Mouse (Mus musculus): Measurements from ENCODE around the gene Cyp2c23.

Gene Cyp2c23

DNA sequence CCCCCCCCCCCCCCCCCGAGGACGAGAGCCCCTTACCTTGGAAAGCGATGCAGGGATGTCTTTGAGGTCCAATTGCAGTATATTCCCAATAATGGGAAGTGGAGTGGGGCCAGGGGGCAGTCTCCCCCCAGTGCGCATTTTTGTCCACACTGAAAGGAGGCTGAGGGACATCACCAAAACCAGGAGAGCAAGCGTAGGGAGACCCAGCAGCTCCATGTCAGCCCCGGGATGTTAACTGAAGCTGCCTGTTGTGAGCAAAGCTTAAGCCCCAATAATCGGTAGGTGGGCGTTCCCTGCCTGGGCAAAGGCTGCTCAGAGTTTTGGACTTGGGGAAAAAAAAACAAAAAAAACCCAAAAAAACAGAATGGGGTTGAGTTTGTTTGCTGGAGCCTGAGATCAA is at the start of gene Cyp2c23:
Cyp2c23 (minus strand) TSS at position 237 of the 400 bp plus-strand sequence.
- DNase-seq (ENCODE audit: low read depth, low spot score), result no peak

DNA sequence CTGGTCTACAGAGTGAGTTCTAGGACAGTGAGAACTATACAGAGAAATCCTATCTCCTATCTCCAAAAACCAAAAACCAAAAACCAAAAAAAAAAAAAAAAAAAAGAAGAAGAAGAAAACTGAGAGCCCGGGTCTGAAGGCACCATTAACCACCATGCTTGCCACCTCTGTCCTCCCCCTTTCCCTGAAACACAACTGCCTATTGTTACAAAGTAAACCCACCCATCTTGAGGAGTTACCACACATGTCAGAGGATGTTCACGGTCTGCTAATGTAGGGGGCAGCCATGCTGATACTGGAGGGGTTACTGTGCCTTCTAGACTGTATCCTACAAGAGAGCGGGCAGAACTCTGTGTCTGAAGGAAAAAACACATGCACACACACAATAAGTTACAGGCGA is 48.0 kb upstream of the Cyp2c23 start:
- no peak for DNase-seq (ENCODE audit: low read depth, low spot score)

DNA sequence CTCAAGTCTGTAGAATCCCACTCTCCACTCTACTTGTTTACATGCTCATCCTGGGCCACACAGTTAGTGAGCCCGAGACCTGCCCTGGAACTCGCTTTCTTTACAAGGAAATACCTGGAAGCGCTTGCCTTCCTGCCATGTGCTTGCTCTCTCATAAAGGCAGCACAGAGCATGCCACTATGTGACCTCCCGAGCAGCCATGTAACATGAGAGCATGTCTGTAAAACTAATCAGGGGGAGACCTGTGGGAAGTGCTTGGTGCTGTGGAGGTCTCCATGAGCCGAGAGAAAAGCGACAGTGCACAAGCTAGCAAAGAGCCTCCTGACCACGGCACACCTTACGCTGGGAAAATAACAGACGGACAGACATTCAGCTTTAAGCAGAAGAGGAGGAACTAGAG is 47.4 kb upstream of the Cyp2c23 start:
- DNase-seq (ENCODE audit: low read depth, low spot score), result no peak

DNA sequence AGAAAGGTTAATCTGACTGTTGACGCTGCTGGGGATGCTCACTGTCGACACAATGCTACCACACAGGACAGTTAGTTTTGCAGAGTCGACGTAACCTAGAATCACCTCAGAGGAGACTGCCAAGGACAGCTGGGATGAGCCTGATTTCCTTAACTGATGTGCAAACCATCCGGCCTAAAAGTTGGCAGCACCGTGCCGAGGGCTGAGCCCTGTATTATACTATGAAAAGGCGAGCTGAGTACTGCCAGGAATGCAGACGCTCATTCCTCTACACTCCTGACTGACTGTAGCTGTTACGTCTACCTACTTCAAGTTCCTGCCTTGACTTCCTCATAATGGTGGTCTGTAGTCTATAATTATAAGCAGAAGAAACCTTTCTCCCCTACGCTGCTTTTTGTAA is 46.0 kb upstream of the Cyp2c23 start:
- no peak for DNase-seq (ENCODE audit: low read depth, low spot score)

DNA sequence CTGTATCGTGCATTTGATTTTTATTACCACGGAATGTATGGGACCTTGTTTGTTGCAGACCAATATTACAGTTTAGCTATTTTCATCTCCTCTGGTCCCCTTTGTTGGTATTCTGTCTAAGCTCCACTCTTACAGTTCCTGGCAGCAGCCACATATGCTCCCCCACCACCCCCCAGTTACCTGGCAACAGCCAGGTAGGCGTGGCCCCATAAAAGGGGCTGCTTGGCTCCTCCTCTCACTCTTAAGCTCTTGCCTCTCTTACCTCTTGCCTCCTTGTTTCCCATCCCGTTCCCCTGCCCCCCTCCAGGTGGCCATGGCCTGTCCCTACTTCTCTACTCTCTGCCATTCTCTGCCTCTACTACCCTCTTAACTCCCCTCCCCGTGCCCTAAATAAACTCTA is 42.2 kb upstream of the Cyp2c23 start:
- DNase-seq (ENCODE audit: low read depth, low spot score), result no peak

DNA sequence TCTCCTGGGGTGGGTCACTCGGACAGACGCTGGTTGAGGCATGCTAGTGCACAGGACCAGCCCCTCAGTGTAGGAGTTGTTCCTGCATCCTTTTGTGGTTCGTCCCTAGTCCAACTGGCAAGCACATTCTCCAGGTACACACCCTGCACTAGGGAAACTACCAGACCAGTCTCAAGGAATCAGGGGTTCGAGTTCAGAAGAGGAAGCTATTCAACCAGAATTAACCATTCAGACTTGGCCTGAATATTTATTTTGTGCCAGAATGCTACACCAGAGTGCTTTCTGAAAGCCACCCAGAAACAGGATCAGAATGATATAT is 40.9 kb upstream of the Cyp2c23 start:
- no peak for DNase-seq (ENCODE audit: low read depth, low spot score)

DNA sequence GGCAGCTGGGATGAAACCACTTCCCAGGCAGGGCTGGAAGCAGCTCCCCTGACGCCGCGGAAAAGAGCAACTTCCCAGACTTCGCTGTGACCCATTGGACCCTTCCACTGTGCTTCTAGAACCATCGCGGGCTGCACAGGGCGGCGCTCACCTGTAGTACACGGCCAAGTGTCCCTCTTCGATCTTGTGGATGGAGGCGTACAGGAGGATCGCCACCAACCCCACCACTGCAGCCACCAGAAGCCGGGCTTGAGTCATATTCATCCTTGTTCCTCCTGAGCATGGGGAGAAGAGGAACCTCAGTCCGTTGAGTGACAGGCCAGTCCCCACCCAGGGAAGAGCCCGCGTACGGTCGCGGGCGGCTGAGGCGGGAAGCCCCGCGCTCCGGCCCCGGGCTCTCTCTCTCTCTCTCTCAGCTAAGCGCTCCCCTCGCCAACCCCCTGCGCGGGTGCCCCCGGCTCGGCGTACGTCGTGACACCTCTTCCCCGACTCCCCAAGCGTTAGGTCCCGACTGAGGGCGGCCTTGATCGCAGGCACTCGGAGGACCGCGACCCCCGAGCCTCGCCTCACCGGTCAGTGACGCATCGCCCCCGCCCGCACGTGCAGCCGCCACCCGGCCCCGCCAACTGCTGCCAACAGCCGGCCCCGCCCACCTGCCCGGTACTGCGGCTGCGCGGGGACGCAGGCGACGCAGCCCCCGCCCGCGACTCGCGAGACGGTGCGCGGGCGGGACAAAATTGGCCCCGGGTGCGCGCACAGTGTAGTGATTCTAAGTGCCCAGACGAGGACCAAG is 40.3 kb upstream of the Cyp2c23 start, which contains the start of gene Erlin1:
Erlin1 (minus strand) TSS at position 665 of the 793 bp plus-strand sequence.
- peak; percentile 67 for DNase-seq (ENCODE audit: low read depth, low spot score)

DNA sequence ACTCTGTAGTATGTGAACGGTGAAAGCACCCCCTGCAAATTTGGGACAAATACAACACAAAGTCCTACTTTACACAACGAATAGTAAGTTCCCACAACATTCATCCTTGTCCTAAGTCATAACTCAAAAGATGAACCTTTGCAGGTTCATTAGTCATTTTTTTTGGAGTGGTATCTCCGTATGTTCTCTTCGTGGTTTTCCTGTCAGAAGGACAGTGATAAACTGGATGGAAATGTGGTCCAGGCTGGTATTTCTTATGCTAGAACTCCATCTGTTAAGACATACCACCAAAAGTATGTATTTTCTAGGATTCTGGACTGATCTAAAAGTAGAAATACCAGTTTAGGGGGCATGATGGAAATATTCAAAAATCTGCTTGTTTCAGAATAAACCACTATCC is 39.2 kb upstream of the Cyp2c23 start:
- no peak for DNase-seq (ENCODE audit: low read depth, low spot score)

DNA sequence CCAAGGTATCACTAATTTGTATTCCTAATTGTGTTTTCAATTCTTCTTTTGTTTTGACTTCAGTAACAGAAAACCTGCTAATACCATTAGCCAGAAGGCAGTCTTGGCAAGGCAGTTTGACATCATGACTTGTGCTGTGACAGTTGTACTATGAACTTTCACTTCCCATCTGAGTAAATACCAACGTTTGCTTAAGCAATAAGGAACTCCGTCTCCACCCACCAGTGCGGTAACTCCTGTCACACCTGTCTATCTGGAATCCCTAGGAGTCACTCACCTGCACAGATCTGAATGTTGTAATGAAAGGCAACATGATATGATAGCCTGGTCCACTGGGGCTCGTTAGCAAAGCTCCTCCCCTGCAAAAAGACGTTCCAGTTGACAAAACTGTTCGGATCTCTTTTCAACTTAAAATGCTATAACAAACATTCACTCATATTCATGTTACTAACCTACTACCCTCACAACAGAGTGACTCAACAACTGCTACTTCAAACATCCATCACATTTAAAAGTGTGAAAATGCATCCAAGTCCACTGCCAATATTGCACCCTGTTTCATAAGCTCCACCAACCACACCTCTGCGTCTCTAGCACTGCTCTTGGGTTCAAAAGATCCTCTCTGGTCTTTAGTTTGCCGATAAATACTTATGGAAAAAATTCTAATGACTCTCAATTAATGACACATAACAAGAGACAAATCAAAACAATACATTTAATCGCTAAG is 38.5 kb upstream of the Cyp2c23 start:
- DNase-seq (ENCODE audit: low read depth, low spot score), result no peak

DNA sequence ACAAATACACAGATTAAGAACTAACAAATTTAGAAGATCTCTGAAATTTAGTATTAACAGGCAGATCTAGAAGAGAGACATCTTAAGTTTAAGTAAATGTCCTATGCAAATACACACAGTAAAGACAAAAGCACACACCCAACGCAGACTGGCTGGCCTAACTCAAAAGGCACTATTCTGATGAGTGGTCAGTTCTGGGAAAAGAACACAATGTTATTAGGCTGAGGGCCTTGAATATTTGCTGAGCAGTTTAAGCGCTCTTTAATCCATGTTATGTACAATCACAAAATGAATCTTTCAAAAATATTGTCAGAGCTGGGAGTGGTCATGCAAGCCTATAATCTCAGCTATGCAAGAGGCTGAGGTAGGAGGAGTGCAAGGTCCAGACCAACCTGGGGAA is 35.7 kb upstream of the Cyp2c23 start:
- no peak for DNase-seq (ENCODE audit: low read depth, low spot score)

DNA sequence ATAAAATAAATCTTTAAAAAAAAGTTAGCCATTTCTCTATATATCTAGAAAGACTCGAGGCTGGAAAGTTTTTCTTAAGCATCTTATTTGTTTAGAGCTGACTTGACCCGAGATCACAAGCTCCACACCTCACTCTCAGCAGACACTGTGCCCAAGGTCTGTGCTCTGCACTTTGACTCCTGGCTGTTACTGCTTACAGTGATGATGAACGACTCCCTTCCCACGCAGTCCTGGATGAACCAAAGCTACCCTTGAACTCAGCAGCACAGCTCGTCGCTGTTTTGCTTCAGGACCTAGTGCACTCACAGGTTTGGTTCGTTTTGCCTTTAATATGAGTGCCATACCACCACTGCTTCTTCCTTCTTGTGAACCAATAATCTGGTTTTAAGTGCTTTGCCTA is 34.8 kb upstream of the Cyp2c23 start:
- no peak for DNase-seq (ENCODE audit: low read depth, low spot score)

DNA sequence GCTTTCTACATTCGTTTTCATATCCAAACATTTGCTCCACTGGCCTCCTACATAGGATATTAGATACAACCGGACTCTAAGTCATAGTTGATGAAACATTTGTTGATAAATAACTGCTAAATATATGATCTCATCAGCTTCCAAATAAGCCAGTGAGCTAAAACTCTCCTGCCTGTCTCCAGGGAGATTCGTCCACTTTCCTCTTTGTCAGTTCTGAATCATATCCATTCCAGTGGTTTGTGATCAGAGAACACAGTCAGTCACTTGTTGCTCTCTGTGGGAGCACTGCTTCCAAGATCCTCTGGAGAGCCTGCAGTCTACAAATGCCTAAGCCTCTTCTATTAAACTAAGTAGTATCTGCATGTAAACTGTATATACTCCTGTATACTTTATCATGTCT is 31.2 kb upstream of the Cyp2c23 start:
- DNase-seq (ENCODE audit: low read depth, low spot score), result no peak

DNA sequence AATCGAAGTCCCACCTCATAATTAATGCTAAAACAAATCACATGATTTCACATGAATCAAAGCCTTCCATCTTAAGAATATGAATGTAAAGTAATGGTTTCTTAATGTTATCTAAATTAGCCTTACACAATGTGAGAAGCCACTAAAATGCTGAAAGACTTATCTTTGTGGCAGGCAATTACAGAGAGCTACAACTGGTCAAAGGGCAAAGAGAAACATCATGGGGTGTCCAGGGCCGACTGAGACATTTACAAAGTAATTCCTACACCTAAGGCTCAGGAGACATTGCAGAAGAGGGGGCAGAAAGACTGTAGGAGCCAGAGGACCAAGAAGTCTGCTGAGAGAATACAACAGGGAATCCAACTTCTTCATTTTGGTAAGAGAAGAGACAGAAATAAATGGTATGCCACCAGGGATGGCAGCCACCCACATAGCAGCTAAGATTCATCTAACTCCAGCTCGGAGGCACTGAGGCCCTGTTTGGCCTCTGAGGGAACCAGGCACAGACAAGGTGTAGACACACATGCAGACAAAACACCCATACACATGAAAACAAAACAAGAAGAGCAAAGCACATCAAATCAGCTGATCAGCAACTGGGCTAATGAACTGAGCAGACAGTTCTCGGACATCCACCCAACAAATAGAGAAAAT is 26.3 kb upstream of the Cyp2c23 start:
- DNase-seq (ENCODE audit: low read depth, low spot score), result no peak

DNA sequence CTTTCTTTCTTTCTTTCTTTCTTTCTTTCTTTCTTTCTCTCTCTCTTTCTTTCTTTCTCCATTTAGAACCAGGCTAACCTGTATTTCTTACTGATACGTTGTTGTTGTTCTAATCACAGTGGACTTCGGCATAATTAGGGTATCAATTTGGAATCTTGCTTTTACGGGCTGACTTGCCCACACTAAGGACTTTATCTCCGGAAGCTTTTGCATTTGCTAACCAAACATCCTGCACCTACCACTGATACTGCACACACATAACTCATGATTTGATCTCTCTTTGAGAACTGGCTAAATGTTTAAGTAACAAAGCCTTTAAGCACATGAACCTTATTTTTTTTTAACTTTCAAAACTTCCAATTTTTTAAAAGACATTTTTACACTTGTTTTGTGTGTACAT is 21.4 kb upstream of the Cyp2c23 start:
- DNase-seq (ENCODE audit: low read depth, low spot score), result no peak

DNA sequence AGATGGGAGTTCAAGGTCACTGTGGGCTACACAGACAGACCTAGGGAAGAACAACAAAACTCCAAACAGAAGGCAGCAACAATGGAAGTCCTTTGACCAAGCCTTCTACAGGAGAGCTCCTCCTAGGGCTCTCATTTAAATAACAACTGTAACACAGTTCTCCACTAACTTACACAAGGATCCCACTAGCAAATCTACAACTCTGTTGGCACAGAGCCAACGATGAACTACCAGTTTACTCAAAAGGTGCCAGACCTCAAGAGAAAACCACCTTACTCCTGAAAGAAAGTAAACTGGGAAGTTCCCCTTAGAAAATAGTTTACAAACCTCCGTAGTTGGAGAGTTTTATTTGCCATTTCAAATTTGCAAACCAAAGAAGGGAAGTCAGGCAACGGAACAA is 20.3 kb upstream of the Cyp2c23 start:
- no peak for DNase-seq (ENCODE audit: low read depth, low spot score)

DNA sequence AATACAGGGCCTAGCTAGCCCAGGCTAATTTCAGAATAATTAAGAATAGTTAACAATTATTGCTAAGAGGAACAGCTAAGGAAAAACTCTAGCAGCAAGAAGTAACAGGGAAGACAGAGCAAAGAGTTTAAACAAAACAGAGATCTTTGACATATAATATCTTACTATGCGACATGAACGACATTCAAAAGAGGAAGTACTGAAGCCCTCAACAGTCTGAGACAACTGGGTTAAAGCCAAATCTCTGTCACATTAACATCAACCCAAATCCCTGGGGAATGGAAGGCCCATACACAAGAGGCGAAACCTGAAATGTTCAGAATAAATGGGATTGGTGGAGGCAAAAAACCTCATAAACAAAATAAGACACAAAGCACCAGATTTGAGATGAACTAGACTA is 16.8 kb upstream of the Cyp2c23 start:
- no peak for DNase-seq (ENCODE audit: low read depth, low spot score)

DNA sequence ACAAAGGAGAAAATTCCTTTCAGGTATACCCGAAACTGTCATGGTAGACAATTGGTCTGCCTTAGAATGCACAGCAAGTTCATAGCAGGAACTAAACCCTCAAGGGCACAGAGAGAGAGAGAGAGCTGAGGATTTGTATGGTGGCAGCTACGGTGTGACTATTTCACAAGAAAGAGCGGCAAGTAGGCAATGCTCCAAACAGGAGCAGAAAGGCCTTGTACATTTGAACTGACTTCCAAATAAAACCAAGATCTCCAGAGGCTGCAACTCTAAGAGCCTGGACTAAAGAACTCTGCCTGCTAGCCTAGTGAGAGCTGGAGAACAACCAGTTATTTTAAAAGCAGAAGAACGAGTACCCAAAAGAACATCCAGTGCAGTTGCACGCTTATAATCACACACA is 13.1 kb upstream of the Cyp2c23 start:
- no peak for DNase-seq (ENCODE audit: low read depth, low spot score)

DNA sequence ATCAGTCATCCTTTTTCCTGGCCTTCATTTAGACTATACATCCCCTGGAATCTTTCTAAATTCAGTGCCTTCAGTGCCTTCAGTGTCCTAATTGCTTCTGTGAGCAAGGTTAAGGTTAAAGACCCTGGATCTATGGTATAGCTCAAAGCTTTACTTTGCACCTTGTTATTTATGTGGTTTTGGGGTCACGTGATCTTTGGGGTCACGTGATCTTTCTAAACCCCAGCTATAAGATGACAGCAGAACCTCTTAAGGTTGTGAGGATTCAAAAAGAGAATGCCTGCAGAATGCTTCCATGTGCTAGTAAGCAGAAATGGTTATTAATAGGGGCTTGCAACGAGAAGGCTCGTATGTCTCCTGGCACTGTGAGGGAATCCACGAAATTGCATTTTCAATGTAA is 4.4 kb upstream of the Cyp2c23 start:
- no peak for DNase-seq (ENCODE audit: low read depth, low spot score)

DNA sequence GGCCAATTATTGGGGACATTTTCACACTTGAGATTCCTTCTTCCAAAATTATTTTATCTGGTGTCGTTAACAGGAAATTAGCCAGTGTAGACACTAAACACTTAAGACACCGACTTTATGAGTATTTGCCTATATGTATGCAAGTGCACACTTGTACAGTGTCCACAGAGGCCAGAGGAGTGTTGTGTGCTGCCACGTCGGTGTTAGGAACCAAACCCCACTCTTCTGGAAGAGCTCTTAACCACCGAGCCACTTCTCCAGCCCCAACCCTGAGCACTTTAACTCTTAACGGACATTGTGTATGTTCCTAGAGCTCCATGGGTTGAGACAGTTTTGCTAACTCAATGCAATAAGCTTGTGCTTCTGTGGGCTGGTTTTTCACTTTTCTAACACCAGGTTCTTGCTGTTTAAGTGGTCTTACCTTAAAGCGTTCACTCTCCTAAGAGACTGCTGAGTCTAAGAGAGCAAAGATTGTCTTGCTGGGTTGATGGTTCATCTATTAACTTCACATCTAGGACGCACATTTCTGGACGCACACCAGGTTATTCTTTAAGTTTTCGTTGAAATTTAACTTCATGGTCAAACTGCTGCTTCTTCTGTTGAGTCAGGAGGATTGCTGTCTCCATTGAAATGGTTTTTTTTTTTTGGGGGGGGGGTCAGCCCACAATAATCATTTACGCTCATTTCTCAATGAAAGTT is 3.2 kb upstream of the Cyp2c23 start:
- no peak for DNase-seq (ENCODE audit: low read depth, low spot score)

DNA sequence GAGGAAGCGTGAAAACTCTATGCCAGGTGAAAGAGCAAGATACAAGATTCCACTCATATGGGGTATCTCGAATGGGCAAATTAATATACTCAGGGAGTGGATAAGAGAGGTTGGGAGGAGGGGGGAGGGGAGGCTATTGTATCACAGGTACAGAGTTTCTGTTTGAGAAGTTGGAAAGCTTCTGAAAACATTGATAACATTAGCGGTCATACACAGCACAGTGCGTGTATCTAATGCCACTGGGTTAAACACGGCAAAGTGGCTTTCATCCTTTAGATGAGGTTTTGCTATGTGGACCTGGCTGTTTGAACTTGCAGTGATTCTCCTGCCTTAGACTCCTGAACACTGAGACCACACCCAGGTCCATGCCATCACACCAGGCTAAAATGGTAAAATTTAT is 1.0 kb upstream of the Cyp2c23 start:
- no peak for DNase-seq (ENCODE audit: low read depth, low spot score)

DNA sequence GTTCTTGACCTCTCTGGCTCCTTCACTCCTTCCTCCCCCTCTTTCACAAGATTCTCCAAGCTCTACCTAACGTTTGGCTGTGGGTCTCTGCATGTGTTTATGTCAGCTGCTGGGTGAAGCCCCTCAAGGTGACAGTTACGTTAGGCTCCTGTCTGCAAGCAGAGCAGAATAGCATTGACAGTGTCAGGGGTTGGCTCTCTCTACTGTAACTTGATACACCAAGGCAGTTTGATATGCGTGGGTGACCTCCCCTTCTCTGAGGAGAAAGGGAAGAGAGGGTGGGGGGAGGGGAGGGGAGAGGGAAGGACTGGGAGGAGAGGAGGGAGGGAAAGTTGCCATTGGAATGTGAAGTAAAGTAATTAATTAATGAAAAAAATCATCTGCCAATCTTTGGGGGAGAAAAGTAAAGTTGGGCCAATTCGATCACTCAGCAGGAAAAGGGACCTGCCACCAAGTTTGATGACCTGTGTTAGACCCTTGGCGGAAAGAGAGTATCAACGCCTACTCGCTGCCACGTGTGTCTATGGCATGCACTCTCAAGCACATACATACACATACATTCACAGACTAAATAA is 2.0 kb downstream of the Cyp2c23 start:
- DNase-seq (ENCODE audit: low read depth, low spot score), result no peak

Measured in embryo, embryonic 11.5 days (tissue).